Comparison of ENCODE assay signal across 8 mouse cellular contexts in the genomic region with DNA sequence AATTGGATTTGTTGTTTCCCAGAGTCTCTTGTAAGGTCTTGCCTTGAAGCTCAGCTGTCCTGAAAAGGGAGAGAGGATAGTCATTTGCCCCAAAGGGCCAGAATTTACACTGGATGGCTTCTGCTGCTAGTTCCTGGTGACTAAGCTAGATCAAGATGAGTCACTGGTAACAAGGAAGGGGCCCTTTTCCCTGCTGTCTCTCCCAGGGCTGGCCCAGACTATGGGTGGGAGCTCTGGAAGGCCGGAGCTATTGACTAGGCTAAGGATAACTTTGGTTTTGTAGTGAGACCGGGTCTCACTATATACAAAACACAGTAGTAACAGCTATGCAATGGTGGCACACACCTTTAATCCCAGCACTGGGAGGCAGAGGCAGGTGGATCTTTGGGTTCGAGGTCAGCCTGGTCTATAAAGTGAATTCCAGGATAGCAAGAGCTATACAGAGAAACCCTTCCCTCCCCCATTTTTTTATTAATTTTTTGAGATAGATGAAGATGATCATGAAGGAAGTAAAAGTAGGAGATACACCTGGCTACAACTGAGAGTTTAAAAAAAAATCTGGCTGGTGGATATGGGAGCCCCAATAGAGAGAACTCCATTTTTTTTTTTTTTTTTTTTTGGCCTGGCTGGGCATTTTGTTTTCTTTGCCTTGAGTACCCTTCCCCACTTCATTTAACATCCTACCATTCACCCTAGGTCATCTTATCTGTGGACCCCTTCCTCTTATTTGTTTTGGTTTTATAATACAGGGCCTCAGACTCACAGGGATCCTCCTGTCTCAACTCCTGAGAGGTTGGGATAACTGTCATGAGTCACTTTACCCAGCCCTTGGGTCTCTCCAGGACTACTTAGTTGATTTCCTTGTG. TPM values are rescaled to one million over a fixed set of nuclear protein-coding genes. Genes with fewer than 3 reads are reported as not detected.
DNase-seq lines count a peak whose midpoint lies in the region; ATAC-seq and TF ChIP-seq lines count a peak whose summit lies in the region.

No protein-coding gene starts in this region.

- intact Hi-C loops in left cerebral cortex, postnatal 14 days (cut with DNase I) = no loop called here

- peak overlapping the region; percentile 48; the same call in 1 of the 2 replicates for H3K27ac ChIP-seq in lung, embryonic 14.5 days (ENCODE audit: low read depth)
- no peak overlapping the region for H3K27ac ChIP-seq in embryonic facial prominence, embryonic 10.5 days (replicated peaks)
- peak overlapping the region; percentile 96; the same call in 1 of the 2 replicates for H3K27ac ChIP-seq in hindbrain, postnatal 0 days

- 0 out of 2 replicates have a peak, but pooled peaks cover 8% of the 10 kb centered on the region for H3K4me1 ChIP-seq in lung, embryonic 14.5 days (ENCODE audit: insufficient read depth)
- peaks cover 17% of the 10 kb centered on the region for H3K4me1 ChIP-seq in embryonic facial prominence, embryonic 10.5 days
- peaks cover 9% of the 10 kb centered on the region; the same call in 1 of the 2 replicates for H3K4me1 ChIP-seq in hindbrain, postnatal 0 days (ENCODE audit: insufficient read depth, low read length)

- no peaks in the 10 kb centered on the region for H3K9me3 ChIP-seq in lung, embryonic 14.5 days (ENCODE audit: low read depth, low read length)
- no peaks in the 10 kb centered on the region for H3K9me3 ChIP-seq in embryonic facial prominence, embryonic 10.5 days
- no peaks in the 10 kb centered on the region for H3K9me3 ChIP-seq in hindbrain, postnatal 0 days (ENCODE audit: low read length)

- H3K9ac ChIP-seq in lung, embryonic 14.5 days = peak overlapping the region; percentile 96
- H3K9ac ChIP-seq in hindbrain, postnatal 0 days (replicated peaks; ENCODE audit: low read length) = peak overlapping the region; percentile 89; the same call in 1 of the 2 replicates

- no peak for DNase-seq in lung, embryonic 14.5 days
- no peak for DNase-seq in lung, postnatal 25 days (ENCODE audit: low spot score)
- no peak for DNase-seq in embryonic facial prominence, embryonic 10.5 days (ENCODE audit: low spot score)
- DNase-seq in hindbrain, postnatal 0 days (ENCODE audit: low spot score) = no peak
- DNase-seq in naive thymus-derived CD4-positive, alpha-beta T cell, adult 2 months (ENCODE audit: low read depth) = peak; percentile 22
- DNase-seq in left cerebral cortex, postnatal 14 days (ENCODE audit: low spot score in 2 of 2) = no peak
- no peak for DNase-seq in adrenal gland, postnatal 25 days
- no peak for DNase-seq in right cerebral cortex, postnatal 4 days

- H3K27me3 ChIP-seq in lung, embryonic 14.5 days (ENCODE audit: insufficient read depth, low read length) = no peaks in the 10 kb centered on the region
- no peaks in the 10 kb centered on the region for H3K27me3 ChIP-seq in embryonic facial prominence, embryonic 10.5 days (replicated peaks; ENCODE audit: low read depth, poor library complexity, severe bottlenecking)
- H3K27me3 ChIP-seq in hindbrain, postnatal 0 days (ENCODE audit: insufficient read depth, low read length) = no peaks in the 10 kb centered on the region

- peak overlapping the region; percentile 100 for H3K4me3 ChIP-seq in lung, embryonic 14.5 days (ENCODE audit: low read depth, low read length)
- peak overlapping the region; percentile 100 for H3K4me3 ChIP-seq in embryonic facial prominence, embryonic 10.5 days
- H3K4me3 ChIP-seq in hindbrain, postnatal 0 days (ENCODE audit: low read length) = peak overlapping the region; percentile 82

- no peak for TF ChIP-seq CTCF in lung, embryonic 14.5 days (IDR thresholded peaks at IDR 0.05; ENCODE audit: low read depth)
- TF ChIP-seq CTCF in hindbrain, postnatal 0 days (IDR thresholded peaks at IDR 0.05; ENCODE audit: low read depth) = no peak

- peak overlapping the region; percentile 82 for H3K4me2 ChIP-seq in lung, embryonic 14.5 days
- H3K4me2 ChIP-seq in hindbrain, postnatal 0 days (ENCODE audit: low read depth, low read length) = peak overlapping the region; percentile 75

- 83% methylated on average over 3 of the region's 3 CpGs for WGBS in lung, embryonic 14.5 days
- 90% methylated on average over 3 of the region's 3 CpGs for WGBS in embryonic facial prominence, embryonic 10.5 days
- WGBS in hindbrain, postnatal 0 days = 93% methylated on average over 3 of the region's 3 CpGs

- ATAC-seq in lung, embryonic 14.5 days (ENCODE audit: insufficient read depth) = no peak
- ATAC-seq in hindbrain, postnatal 0 days = no peak

- H3K36me3 ChIP-seq in lung, embryonic 14.5 days (ENCODE audit: insufficient read depth) = peaks cover 14% of the 10 kb centered on the region
- H3K36me3 ChIP-seq in embryonic facial prominence, embryonic 10.5 days (replicated peaks) = peaks cover 21% of the 10 kb centered on the region
- no peaks in the 10 kb centered on the region for H3K36me3 ChIP-seq in hindbrain, postnatal 0 days (ENCODE audit: insufficient read depth, low read length)

RNA-seq across cellular contexts. Expression of a gene that starts 0.9 kb away (rescaled TPM):
- 109 and 116 TPM in 2 replicates for polyA plus RNA-seq in lung, embryonic 14.5 days (2014; fragmentation: Nextera tagmentation; extraction: Ambion mirVana)
- 112 and 114 TPM in 2 replicates for polyA plus RNA-seq in embryonic facial prominence, embryonic 10.5 days (2016; fragmentation: Nextera tagmentation; extraction: Ambion mirVana)
- total RNA-seq in hindbrain, postnatal 0 days (2014; rRNA removed) = 83.3 and 111 TPM in 2 replicates
- 82.3 and 82.5 TPM in 2 replicates for polyA plus RNA-seq in hindbrain, postnatal 0 days (2015; fragmentation: Nextera tagmentation; extraction: Ambion mirVana)
- total RNA-seq in left cerebral cortex, postnatal 14 days (2021) = 100 to 1,000 TPM; 119 to 132 TPM
- total RNA-seq in adrenal gland, postnatal 25 days (2021) = 112 and 117 TPM in 2 replicates

RNA-seq across cellular contexts. Expression of a gene that starts 27.8 kb away (rescaled TPM):
- 52.3 and 56.5 TPM in 2 replicates for polyA plus RNA-seq in lung, embryonic 14.5 days (2014; fragmentation: Nextera tagmentation; extraction: Ambion mirVana)
- 19.3 and 22.3 TPM in 2 replicates for polyA plus RNA-seq in embryonic facial prominence, embryonic 10.5 days (2016; fragmentation: Nextera tagmentation; extraction: Ambion mirVana)
- 20.5 and 22.4 TPM in 2 replicates for total RNA-seq in hindbrain, postnatal 0 days (2014; rRNA removed)
- polyA plus RNA-seq in hindbrain, postnatal 0 days (2015; fragmentation: Nextera tagmentation; extraction: Ambion mirVana) = 9.3 and 9.5 TPM in 2 replicates
- total RNA-seq in left cerebral cortex, postnatal 14 days (2021) = 10 to 100 TPM; 20.5 to 21.7 TPM
- total RNA-seq in adrenal gland, postnatal 25 days (2021) = 157 and 166 TPM in 2 replicates

RNA-seq across cellular contexts. Expression of a gene that starts 47.3 kb away (rescaled TPM):
- 23.1 and 24.9 TPM in 2 replicates for polyA plus RNA-seq in lung, embryonic 14.5 days (2014; fragmentation: Nextera tagmentation; extraction: Ambion mirVana)
- 16.5 and 19.0 TPM in 2 replicates for polyA plus RNA-seq in embryonic facial prominence, embryonic 10.5 days (2016; fragmentation: Nextera tagmentation; extraction: Ambion mirVana)
- 52.1 and 53.2 TPM in 2 replicates for total RNA-seq in hindbrain, postnatal 0 days (2014; rRNA removed)
- polyA plus RNA-seq in hindbrain, postnatal 0 days (2015; fragmentation: Nextera tagmentation; extraction: Ambion mirVana) = 38.8 and 43.9 TPM in 2 replicates
- 10 to 100 TPM; 43.2 to 44.4 TPM for total RNA-seq in left cerebral cortex, postnatal 14 days (2021)
- 40.6 and 61.6 TPM in 2 replicates for total RNA-seq in adrenal gland, postnatal 25 days (2021)

RNA-seq across cellular contexts. Expression of a gene that starts 54.6 kb away (rescaled TPM):
- 1,066 and 1,071 TPM in 2 replicates for polyA plus RNA-seq in lung, embryonic 14.5 days (2014; fragmentation: Nextera tagmentation; extraction: Ambion mirVana)
- 1,280 and 1,286 TPM in 2 replicates for polyA plus RNA-seq in embryonic facial prominence, embryonic 10.5 days (2016; fragmentation: Nextera tagmentation; extraction: Ambion mirVana)
- total RNA-seq in hindbrain, postnatal 0 days (2014; rRNA removed) = 181 and 188 TPM in 2 replicates
- polyA plus RNA-seq in hindbrain, postnatal 0 days (2015; fragmentation: Nextera tagmentation; extraction: Ambion mirVana) = 1,457 and 1,531 TPM in 2 replicates
- total RNA-seq in left cerebral cortex, postnatal 14 days (2021) = 1,000 to 10,000 TPM; 1,280 to 1,321 TPM
- 594 and 621 TPM in 2 replicates for total RNA-seq in adrenal gland, postnatal 25 days (2021)
